Mouse (Mus musculus): Measurements from ENCODE around the gene Ube2g2.
"Not testable (repeated sequence)": the region's sequence is repeated elsewhere in the genome, so short reads cannot be mapped to it uniquely, and the experiment has no call there.

Ube2g2 gene

GRCm38 (mm10) chr10:77685895-77686664 lies 64.0 kb downstream of the Ube2g2 start, which contains the start of gene Tspear:
Gene Tspear (plus strand): TSS chr10:77686569.
- Histone ChIP-seq H3K36me3 (ENCODE audit: control insufficient read depth, insufficient read depth, low read length, poor library complexity, severe bottlenecking) (no peaks in the 10 kb centered on the region), H3K27me3 (ENCODE audit: control insufficient read depth, insufficient read depth, low read length, poor library complexity, severe bottlenecking) (no peaks in the 10 kb centered on the region)
- no peak for DNase-seq (ENCODE audit: low read depth, low spot score)

- Histone ChIP-seq H3K36me3 (ENCODE audit: control insufficient read depth, insufficient read depth, low read length, poor library complexity, severe bottlenecking) (no peaks in the 10 kb centered on the region), H3K27me3 (ENCODE audit: control insufficient read depth, insufficient read depth, low read length, poor library complexity, severe bottlenecking) (no peaks in the 10 kb centered on the region)
- DNase-seq (ENCODE audit: low read depth, low spot score), result no peak
Observed at GRCm38 (mm10) chr10:77687021-77687420, 64.9 kb downstream of the Ube2g2 start.

GRCm38 (mm10) chr10:77690356-77690807 lies 68.3 kb downstream of the Ube2g2 start, which contains the start of gene Gm19402:
Gene Gm19402 (minus strand): TSS chr10:77690757.
- not testable (repeated sequence) for DNase-seq (ENCODE audit: low read depth, low spot score); H3K36me3 ChIP-seq (ENCODE audit: control insufficient read depth, insufficient read depth, low read length, poor library complexity, severe bottlenecking); H3K27me3 ChIP-seq (ENCODE audit: control insufficient read depth, insufficient read depth, low read length, poor library complexity, severe bottlenecking)

Measured in splenic B cell, adult 2 months (primary cell).